Mouse (Mus musculus) thymus, postnatal 10 days (tissue): ENCODE measurements around the gene Zap70.

Experiments used
- DNase-seq, 2 experiments: peaks; one replicate each; pipeline ENCODE4 v3.0.0; 2021; ENCODE audit warnings: low spot score in 2 of 2

Zap70 gene

GRCm38 (mm10) chr1:36830913-36831866 lies 69.6 kb downstream of the Zap70 start:
- DNase-seq, result peak; percentile 25 to 27
